Mouse (Mus musculus): Measurements from ENCODE around the gene Cbfa2t2. TPM values are rescaled to one million over a fixed set of nuclear protein-coding genes. Genes with fewer than 3 reads are reported as not detected.

Gene Cbfa2t2
- polyA plus RNA-seq, 1 experiment: 1.2 TPM

DNA sequence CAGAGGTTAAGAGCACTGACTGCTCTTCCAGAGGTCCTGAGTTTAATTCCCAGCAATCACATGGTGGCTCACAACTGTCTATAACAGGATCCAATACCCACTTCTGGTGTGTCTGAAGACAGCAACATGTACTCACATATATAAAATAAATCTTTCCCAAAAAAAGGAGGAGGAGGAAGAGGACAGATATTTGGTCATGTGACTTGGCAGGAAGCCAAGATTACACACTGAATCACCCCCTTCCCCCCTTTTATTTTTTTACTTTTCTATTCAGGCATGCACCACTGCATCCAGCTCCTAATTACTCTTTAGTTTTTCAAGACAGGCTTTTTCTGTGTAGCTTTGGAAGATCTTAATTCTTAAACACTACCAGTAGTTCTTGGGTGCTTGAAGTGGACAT lies 85.2 kb downstream of the Cbfa2t2 start:
- peaks cover 20% of the 10 kb centered on the region for H3K4me1 ChIP-seq
- H3K27me3 ChIP-seq (replicated peaks): no peaks in the 10 kb centered on the region
- H3K36me3 ChIP-seq (replicated peaks; ENCODE audit: low read length): peaks cover 82% of the 10 kb centered on the region
- no peaks in the 10 kb centered on the region for H3K9me3 ChIP-seq
- H3K4me3 ChIP-seq (replicated peaks): no peak overlapping the region
- TF ChIP-seq GATA1 (IDR thresholded peaks at IDR 0.05; ENCODE audit: borderline replicate concordance, low read length): no peak
- TF ChIP-seq FLI1 (IDR thresholded peaks at IDR 0.05; ENCODE audit: low read length): no peak

DNA sequence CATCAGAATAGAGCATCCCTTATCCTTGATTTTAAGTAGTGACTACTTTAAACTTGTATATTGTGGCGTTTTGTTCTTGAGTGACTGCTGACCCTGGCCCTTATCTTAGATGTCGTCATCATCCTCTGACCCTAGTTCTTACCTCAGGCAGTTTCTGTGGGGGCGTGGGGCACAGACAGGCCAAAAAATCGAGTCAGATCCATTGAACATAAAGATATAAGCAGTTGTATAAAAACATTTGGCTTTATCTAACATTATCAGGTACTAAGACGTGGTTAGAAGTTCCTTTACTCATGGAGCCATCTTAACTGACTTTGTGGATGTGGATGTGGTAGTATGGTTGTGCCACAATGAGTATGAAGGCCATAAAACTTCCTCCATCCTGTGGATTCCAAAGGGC lies 86.1 kb downstream of the Cbfa2t2 start:
- Histone ChIP-seq H3K36me3 (replicated peaks; ENCODE audit: low read length) (peaks cover 82% of the 10 kb centered on the region), H3K4me3 (replicated peaks) (no peak overlapping the region), H3K4me1 (peaks cover 15% of the 10 kb centered on the region), H3K9me3 (no peaks in the 10 kb centered on the region), H3K27me3 (replicated peaks) (no peaks in the 10 kb centered on the region)
- TF ChIP-seq GATA1 (IDR thresholded peaks at IDR 0.05; ENCODE audit: borderline replicate concordance, low read length) (no peak), FLI1 (IDR thresholded peaks at IDR 0.05; ENCODE audit: low read length) (no peak)

GRCm38 (mm10) chr2:154525285-154525684 lies 89.0 kb downstream of the Cbfa2t2 start:
- Histone ChIP-seq H3K27me3 (replicated peaks) (no peaks in the 10 kb centered on the region), H3K9me3 (no peaks in the 10 kb centered on the region), H3K36me3 (replicated peaks; ENCODE audit: low read length) (peaks cover 89% of the 10 kb centered on the region), H3K4me3 (replicated peaks) (no peak overlapping the region), H3K4me1 (peaks cover 15% of the 10 kb centered on the region)
- TF ChIP-seq FLI1 (IDR thresholded peaks at IDR 0.05; ENCODE audit: low read length): no peak
- TF ChIP-seq GATA1 (IDR thresholded peaks at IDR 0.05; ENCODE audit: borderline replicate concordance, low read length): no peak

GRCm38 (mm10) chr2:154526531-154526930 lies 90.2 kb downstream of the Cbfa2t2 start:
- Histone ChIP-seq H3K36me3 (replicated peaks; ENCODE audit: low read length) (peaks cover 91% of the 10 kb centered on the region), H3K4me1 (peaks cover 12% of the 10 kb centered on the region), H3K9me3 (no peaks in the 10 kb centered on the region), H3K27me3 (replicated peaks) (no peaks in the 10 kb centered on the region), H3K4me3 (replicated peaks) (no peak overlapping the region)
- TF ChIP-seq GATA1 (IDR thresholded peaks at IDR 0.05; ENCODE audit: borderline replicate concordance, low read length) (no peak), FLI1 (IDR thresholded peaks at IDR 0.05; ENCODE audit: low read length) (no peak)

GRCm38 (mm10) chr2:154532888-154533287 lies 96.6 kb downstream of the Cbfa2t2 start:
- Histone ChIP-seq H3K9me3 (no peaks in the 10 kb centered on the region), H3K36me3 (replicated peaks; ENCODE audit: low read length) (peaks cover 90% of the 10 kb centered on the region), H3K4me1 (peaks cover 19% of the 10 kb centered on the region), H3K27me3 (replicated peaks) (no peaks in the 10 kb centered on the region), H3K4me3 (replicated peaks) (no peak overlapping the region)
- TF ChIP-seq FLI1 (IDR thresholded peaks at IDR 0.05; ENCODE audit: low read length): no peak
- TF ChIP-seq GATA1 (IDR thresholded peaks at IDR 0.05; ENCODE audit: borderline replicate concordance, low read length): no peak

- Histone ChIP-seq H3K36me3 (replicated peaks; ENCODE audit: low read length) (peaks cover 88% of the 10 kb centered on the region), H3K27me3 (replicated peaks) (no peaks in the 10 kb centered on the region), H3K4me3 (replicated peaks) (peak overlapping the region; percentile 3), H3K4me1 (peaks cover 34% of the 10 kb centered on the region), H3K9me3 (no peaks in the 10 kb centered on the region)
- no peak for TF ChIP-seq GATA1 (IDR thresholded peaks at IDR 0.05; ENCODE audit: borderline replicate concordance, low read length)
- TF ChIP-seq FLI1 (IDR thresholded peaks at IDR 0.05; ENCODE audit: low read length): no peak
Measured at GRCm38 (mm10) chr2:154534704-154535270, 98.5 kb downstream of the Cbfa2t2 start.

GRCm38 (mm10) chr2:154538310-154538709 lies 102.0 kb downstream of the Cbfa2t2 start:
- H3K9me3 ChIP-seq: no peaks in the 10 kb centered on the region
- H3K27me3 ChIP-seq (replicated peaks): no peaks in the 10 kb centered on the region
- TF ChIP-seq GATA1 (IDR thresholded peaks at IDR 0.05; ENCODE audit: borderline replicate concordance, low read length) (no peak), FLI1 (IDR thresholded peaks at IDR 0.05; ENCODE audit: low read length) (no peak)
- H3K4me3 ChIP-seq (replicated peaks): no peak overlapping the region
- H3K36me3 ChIP-seq (replicated peaks; ENCODE audit: low read length): peaks cover 75% of the 10 kb centered on the region
- H3K4me1 ChIP-seq: peaks cover 27% of the 10 kb centered on the region

DNA sequence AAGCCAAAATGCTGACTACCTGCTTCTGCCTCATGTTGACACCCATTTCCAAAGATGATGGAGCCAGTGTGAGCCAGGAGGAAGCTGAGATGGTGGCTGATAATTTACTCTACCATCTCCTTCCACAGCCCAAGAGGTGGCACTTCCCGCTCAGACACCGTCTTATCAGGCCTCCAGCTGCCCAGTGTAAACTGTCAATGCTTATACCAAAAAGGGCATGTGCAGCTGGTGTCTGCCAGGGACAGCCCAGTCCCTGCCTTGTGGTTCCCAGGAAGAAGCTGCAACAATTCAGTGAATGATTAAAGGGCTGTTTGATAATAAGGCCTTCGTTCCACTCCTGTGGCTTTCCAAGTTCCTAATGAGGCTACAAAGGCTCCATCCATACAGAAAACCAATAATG lies 102.4 kb downstream of the Cbfa2t2 start:
- Histone ChIP-seq H3K36me3 (replicated peaks; ENCODE audit: low read length) (peaks cover 75% of the 10 kb centered on the region), H3K4me3 (replicated peaks) (no peak overlapping the region), H3K27me3 (replicated peaks) (no peaks in the 10 kb centered on the region), H3K4me1 (peaks cover 27% of the 10 kb centered on the region), H3K9me3 (no peaks in the 10 kb centered on the region)
- TF ChIP-seq FLI1 (IDR thresholded peaks at IDR 0.05; ENCODE audit: low read length) (no peak), GATA1 (IDR thresholded peaks at IDR 0.05; ENCODE audit: borderline replicate concordance, low read length) (no peak)

DNA sequence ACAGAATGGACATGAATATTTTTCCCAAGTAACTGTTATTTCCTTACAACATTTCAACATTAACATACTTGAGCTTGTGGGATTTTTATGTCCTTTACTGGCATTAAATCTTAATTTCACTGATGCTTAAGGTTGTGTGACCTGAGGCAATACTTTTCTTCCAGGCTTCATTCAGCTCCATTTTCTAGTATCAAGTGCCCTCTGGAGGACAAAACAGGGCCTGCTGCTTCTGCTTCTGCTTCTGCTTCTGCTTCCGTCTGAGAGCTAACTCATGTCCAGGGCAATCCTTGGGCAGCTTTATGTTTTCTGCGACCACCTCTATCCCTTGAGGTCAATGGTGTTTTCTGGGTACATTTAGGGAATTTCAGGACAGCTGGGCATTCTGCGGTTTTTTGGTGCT lies 103.4 kb downstream of the Cbfa2t2 start:
- Histone ChIP-seq H3K4me1 (peaks cover 25% of the 10 kb centered on the region), H3K4me3 (replicated peaks) (no peak overlapping the region), H3K9me3 (no peaks in the 10 kb centered on the region), H3K36me3 (replicated peaks; ENCODE audit: low read length) (peaks cover 67% of the 10 kb centered on the region), H3K27me3 (replicated peaks) (no peaks in the 10 kb centered on the region)
- TF ChIP-seq FLI1 (IDR thresholded peaks at IDR 0.05; ENCODE audit: low read length) (no peak), GATA1 (IDR thresholded peaks at IDR 0.05; ENCODE audit: borderline replicate concordance, low read length) (no peak)

- no peak overlapping the region for H3K4me3 ChIP-seq (replicated peaks)
- peaks cover 24% of the 10 kb centered on the region for H3K4me1 ChIP-seq
- no peaks in the 10 kb centered on the region for H3K9me3 ChIP-seq
- H3K27me3 ChIP-seq (replicated peaks): no peaks in the 10 kb centered on the region
- H3K36me3 ChIP-seq (replicated peaks; ENCODE audit: low read length): peaks cover 64% of the 10 kb centered on the region
- TF ChIP-seq GATA1 (IDR thresholded peaks at IDR 0.05; ENCODE audit: borderline replicate concordance, low read length) (no peak), FLI1 (IDR thresholded peaks at IDR 0.05; ENCODE audit: low read length) (no peak)
Measured at GRCm38 (mm10) chr2:154541630-154542029, 105.3 kb downstream of the Cbfa2t2 start.
